Mouse (Mus musculus) small intestine, adult 2 months (tissue): Measurements from ENCODE around the gene Cblc.

Experiments
- CTCF ChIP-seq: fragments of 200-500 bp; IDR thresholded peaks from 2 replicates; pipeline ENCODE4 v1.5.1; 2012; ENCODE audit warnings: low read depth, mild to moderate bottlenecking, control low read depth, inconsistent platforms, low read length, moderate library complexity, mixed read lengths; ENCODE audit not compliant: insufficient replicate concordance, insufficient read length; ENCODE audit errors: extremely low read depth
- POLR2A ChIP-seq: fragments of 200-500 bp; IDR thresholded peaks from 2 replicates; pipeline ENCODE4 v1.6.1; 2012; ENCODE audit warnings: low read depth, mild to moderate bottlenecking, control low read depth, inconsistent platforms, low read length, moderate library complexity

DNA sequence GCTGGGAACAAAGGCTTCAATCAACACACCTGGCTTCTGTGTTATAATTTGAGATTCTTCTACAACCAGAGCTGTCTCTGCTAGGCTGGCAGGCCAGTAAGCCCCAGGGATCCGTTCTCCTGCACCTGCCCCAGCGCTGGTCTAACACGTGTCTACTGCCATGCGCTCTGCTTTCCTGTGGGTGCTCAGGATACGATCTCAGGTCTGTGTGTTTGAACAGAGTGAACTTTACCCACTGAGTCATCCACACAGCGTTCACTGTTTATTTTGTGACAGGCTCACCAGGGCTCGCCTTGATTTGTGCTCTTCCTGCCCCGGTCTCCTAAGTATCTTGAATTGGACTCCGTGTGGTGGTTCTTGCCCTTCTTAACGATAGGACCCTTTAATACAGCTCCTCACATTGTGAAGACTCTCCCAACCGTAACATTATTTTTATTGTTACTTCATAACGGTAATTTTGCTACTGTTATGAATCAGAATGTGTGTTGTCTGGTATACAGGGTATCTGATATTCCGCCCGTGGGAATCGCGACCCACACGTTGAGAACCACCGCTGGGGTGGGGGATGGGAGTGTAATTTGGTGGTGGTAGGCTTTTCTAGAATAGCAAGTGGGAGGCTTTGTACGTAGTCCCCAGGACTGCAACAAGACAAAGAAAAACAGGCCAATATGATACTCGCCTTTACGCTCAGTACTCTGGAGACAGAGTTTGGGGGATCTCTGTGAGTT is 45.2 kb upstream of the Cblc start:
- no peak for TF ChIP-seq POLR2A
- no peak for TF ChIP-seq CTCF
